Mouse (Mus musculus) yolk sac, embryonic 10.5 days (tissue): ENCODE results near the gene Esrrg.

Experiments
- DNase-seq: peaks from one replicate; pipeline ENCODE4 v3.0.0-alpha.2; 2017; ENCODE audit warnings: low spot score

Esrrg gene

GRCm38 (mm10) chr1:187707176-187707575 is 98.6 kb downstream of the Esrrg start:
- DNase-seq, result no peak

- DNase-seq, result no peak
These were observed 101.9 kb downstream of the Esrrg start for GRCm38 (mm10) chr1:187710434-187710948.

GRCm38 (mm10) chr1:187721035-187721434 is 112.4 kb downstream of the Esrrg start:
- DNase-seq, result no peak

- peak; percentile 26 for DNase-seq
These were observed 113.4 kb downstream of the Esrrg start for GRCm38 (mm10) chr1:187722016-187722415.

GRCm38 (mm10) chr1:187724651-187725050 is 116.1 kb downstream of the Esrrg start:
- no peak for DNase-seq

GRCm38 (mm10) chr1:187725351-187725750 is 116.8 kb downstream of the Esrrg start:
- no peak for DNase-seq

GRCm38 (mm10) chr1:187731171-187731570 is 122.6 kb downstream of the Esrrg start:
- peak; percentile 53 for DNase-seq

- no peak for DNase-seq
These were observed 127.9 kb downstream of the Esrrg start for GRCm38 (mm10) chr1:187736507-187736906.

GRCm38 (mm10) chr1:187737296-187737695 is 128.7 kb downstream of the Esrrg start:
- no peak for DNase-seq

- no peak for DNase-seq
These were observed 131.9 kb downstream of the Esrrg start for GRCm38 (mm10) chr1:187740531-187740930.

- no peak for DNase-seq
These were observed 132.7 kb downstream of the Esrrg start for GRCm38 (mm10) chr1:187741306-187741705.

GRCm38 (mm10) chr1:187742071-187742470 is 133.5 kb downstream of the Esrrg start:
- no peak for DNase-seq

GRCm38 (mm10) chr1:187749294-187749693 is 140.7 kb downstream of the Esrrg start:
- no peak for DNase-seq

- DNase-seq, result no peak
These were observed 141.3 kb downstream of the Esrrg start for GRCm38 (mm10) chr1:187749931-187750330.

GRCm38 (mm10) chr1:187755528-187755927 is 146.9 kb downstream of the Esrrg start:
- no peak for DNase-seq

- no peak for DNase-seq
These were observed 149.4 kb downstream of the Esrrg start for GRCm38 (mm10) chr1:187757981-187758380.

GRCm38 (mm10) chr1:187758546-187758945 is 150.0 kb downstream of the Esrrg start:
- no peak for DNase-seq

- peak; percentile 32 for DNase-seq
These were observed 150.9 kb downstream of the Esrrg start for GRCm38 (mm10) chr1:187759536-187759935.

- peak; percentile 9 for DNase-seq
These were observed 154.3 kb downstream of the Esrrg start for GRCm38 (mm10) chr1:187762641-187763450.

- DNase-seq, result no peak
These were observed 154.8 kb downstream of the Esrrg start for GRCm38 (mm10) chr1:187763451-187763755.

GRCm38 (mm10) chr1:187763821-187764220 is 155.2 kb downstream of the Esrrg start:
- DNase-seq, result no peak

GRCm38 (mm10) chr1:187765577-187765976 is 157.0 kb downstream of the Esrrg start:
- no peak for DNase-seq

GRCm38 (mm10) chr1:187767355-187767754 is 158.8 kb downstream of the Esrrg start:
- no peak for DNase-seq

- DNase-seq, result no peak
These were observed 161.6 kb downstream of the Esrrg start for GRCm38 (mm10) chr1:187770234-187770633.
